Mouse (Mus musculus) thymus, postnatal 25 days (tissue): ENCODE data around the gene Wfdc13.
A peak's percentile ranks its signal among the peaks of the same experiment; 100 is the strongest.

ENCODE experiments used
- DNase-seq: peaks from one replicate; pipeline ENCODE4 v3.0.0; 2022

The Wfdc13 gene

DNA sequence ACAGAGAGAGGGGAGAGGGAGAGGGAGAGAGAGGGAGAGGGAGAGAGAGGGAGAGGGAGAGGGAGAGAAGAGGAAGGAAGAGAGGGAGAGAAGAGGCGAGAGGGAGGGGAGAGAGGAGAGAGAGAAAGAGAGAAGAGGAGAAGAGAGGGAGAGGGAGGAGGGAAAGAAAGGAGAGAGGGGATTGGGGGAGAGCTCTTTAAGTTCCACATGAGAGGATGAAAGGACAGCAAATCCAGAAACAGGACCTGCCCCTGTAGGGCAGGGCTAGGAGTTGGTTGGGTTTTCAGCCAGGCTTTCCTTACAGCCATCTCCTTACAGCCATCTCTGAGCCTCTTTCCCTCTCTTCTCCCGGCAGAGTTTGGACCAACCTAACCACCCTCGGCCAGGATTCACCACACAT is at the start of gene Wfdc13:
Gene Wfdc13 (plus strand): TSS at position 301 of the 400 bp plus-strand sequence.
- no peak for DNase-seq

GRCm38 (mm10) chr2:164635266-164635665 is 49.6 kb upstream of the Wfdc13 start:
- DNase-seq = peak; percentile 7

- DNase-seq = no peak
Measured at GRCm38 (mm10) chr2:164638696-164639095, 46.2 kb upstream of the Wfdc13 start, which contains the start of gene Wfdc16. Wfdc16 (minus strand) TSS chr2:164638796.

DNA sequence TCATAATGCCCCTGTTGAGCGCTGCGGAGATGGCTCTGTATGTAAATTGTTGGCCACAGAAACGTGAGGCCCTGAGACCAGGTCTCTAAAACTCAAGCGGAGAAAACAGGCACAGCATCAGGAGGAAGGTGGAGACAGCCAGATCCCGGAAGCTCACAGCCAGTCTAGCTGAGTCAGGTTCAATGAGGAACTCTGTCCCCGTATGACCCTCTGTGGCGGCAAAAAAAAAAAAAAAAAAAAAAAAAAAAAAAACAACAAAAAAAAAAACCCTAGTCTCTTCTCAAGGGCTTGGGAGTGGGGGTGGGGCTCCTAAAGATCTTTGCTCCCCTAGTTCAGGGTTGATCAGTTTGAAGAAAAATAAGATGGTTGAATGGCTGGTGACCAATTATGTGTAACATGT is 43.8 kb upstream of the Wfdc13 start:
- DNase-seq = no peak

GRCm38 (mm10) chr2:164641881-164642673 is 42.8 kb upstream of the Wfdc13 start:
- no peak for DNase-seq

DNA sequence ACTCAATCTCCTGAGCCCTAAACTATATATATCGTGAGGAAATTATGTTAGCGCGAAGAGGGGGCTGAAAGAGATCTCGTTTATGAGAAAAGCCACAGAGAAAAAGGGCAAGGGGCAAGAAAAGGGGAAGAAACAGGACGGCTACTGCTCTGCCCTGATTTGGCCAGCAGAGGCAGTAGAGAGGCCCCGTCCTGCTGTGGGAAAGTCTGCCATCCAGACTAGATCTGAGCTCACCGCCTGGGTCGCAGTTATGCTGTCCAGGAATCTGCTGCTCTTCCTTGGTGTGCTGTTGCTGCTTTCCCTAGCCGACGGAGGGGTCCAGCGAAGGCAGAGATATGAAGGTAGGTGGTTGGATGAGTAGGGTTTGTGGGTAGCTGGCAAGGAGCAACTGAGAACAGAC is 29.0 kb upstream of the Wfdc13 start, which contains the start of gene Wfdc10:
Gene Wfdc10 (plus strand): TSS at position 189 of the 400 bp plus-strand sequence.
- DNase-seq = peak; percentile 52

- DNase-seq = no peak
Measured at GRCm38 (mm10) chr2:164656483-164656882, 28.4 kb upstream of the Wfdc13 start, which contains the start of gene Wfdc9. Wfdc9 (minus strand) TSS chr2:164656583.

GRCm38 (mm10) chr2:164664851-164665250 is 20.1 kb upstream of the Wfdc13 start:
- no peak for DNase-seq

DNA sequence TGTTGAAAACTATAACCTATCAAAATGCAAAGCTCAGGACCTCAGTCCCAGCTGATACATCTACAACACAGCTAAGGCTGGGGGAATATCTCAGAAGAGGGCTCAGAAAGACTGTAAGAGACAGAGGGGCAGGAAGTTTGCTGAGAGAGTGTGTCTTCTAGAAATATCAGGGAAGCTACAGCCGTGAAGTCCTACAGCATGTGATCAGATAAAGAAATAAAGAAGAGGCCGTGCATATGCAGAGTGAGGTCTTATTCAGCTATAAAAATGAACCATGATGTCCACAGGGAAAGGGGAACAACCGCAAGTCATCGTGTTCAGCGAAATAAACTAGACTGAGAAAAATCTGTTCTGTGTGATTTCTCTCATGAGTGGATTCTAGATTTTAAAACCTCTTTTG is 14.6 kb upstream of the Wfdc13 start:
- DNase-seq = no peak

- DNase-seq = no peak
Measured at GRCm38 (mm10) chr2:164670938-164671337, 14.0 kb upstream of the Wfdc13 start.

- DNase-seq = no peak
Measured at GRCm38 (mm10) chr2:164673987-164674386, 10.9 kb upstream of the Wfdc13 start, which contains the start of gene Wfdc11. Wfdc11 (minus strand) TSS chr2:164674087.

DNA sequence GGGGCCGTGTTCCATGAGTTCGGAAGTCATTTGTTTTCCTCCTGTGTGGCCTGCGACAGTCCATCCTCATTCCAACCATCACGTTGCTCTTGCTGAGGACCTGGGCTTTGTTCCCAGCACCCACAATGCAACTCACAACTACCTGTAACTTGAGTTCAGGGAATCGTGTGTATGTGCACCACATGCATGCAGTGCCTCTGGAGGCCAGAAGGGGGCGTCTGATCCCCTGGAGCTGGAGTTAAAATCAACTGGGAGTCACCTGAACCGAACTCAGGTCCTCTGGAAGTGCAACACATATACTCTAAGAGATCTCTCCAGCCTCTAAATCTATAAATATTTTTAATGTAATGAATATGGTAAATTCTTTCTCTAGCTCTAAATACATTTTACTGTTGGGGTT is 8.8 kb upstream of the Wfdc13 start:
- no peak for DNase-seq

- DNase-seq = no peak
Measured at GRCm38 (mm10) chr2:164676916-164677685, 7.8 kb upstream of the Wfdc13 start.

DNA sequence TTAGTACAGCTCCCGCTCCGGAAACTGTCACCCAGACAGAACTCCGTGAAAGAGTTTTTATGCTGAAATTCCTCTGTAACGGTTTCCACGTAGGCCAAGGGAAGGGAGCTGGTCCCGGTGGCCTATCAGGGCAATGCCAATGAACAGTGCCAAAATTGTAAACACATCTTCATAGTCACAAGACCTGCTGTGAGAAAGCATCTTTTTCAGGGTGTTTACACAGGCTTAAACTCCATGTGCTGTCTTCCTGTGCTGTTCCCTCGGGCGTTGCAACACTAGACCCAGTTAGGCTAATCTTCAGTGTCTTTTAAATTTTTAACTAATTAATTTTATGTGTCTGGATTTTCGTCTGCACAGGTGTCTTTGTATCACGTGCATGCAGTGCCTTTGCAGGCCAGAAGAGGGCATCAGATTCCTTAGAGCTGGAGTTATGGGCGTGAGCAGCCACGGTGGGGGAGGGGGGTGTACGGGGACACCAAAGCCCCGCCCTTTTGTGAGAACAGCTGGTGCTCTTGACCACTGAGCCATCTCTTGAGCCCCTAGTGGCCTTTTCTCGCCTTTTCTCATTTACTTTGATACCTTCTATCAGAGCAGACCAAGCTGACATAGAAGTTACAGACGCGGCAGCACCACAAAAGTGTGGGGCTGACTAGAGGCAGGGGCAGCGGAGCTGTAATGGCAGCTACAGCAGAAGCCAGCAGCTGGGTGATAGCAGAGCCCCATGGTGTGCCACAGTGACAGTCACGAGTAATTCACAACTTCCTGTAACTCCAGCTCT is 5.9 kb upstream of the Wfdc13 start:
- peak; percentile 82 for DNase-seq

- peak; percentile 53 for DNase-seq
Measured at GRCm38 (mm10) chr2:164679906-164680305, 5.0 kb upstream of the Wfdc13 start.

DNA sequence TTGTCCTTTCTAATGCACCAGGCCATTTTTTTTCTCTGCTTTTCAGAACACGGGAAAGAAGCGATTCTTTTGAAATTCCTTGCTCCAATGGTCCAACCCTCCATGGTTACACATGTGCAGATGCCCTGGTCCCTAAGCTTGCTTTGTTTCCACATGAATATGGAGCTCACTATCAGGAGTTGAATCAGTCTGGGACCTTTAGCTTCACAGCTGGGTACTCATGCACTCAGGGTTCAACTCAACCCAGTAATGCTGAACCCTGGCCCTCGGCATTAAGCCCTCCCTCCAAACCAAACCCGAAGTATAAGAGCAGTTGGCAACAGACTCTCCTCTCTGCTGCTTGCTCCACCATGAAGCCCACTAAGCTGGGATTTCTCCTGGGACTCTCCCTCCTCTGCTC is 13.3 kb downstream of the Wfdc13 start, which contains the start of gene Spint4:
Gene Spint4 (plus strand): TSS at position 301 of the 400 bp plus-strand sequence.
- no peak for DNase-seq

DNA sequence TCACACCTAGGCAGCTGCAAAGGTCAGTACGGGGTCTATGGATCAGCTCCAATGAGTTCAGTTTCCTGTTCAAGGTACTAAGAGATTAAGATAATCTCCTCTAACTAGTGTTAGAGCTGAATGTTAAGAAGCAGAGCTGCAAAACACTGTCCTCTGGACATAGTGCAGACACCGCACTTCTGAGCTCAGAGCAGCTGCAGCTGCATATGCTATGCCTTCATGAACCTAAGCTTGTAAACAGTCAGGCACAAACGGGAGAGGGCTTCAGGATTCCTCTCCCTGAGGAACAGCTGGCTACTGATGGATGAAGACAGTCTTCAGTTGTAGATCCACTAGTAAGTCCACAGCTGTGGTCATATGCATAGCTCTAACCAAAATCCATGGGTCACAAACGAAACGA is 16.1 kb downstream of the Wfdc13 start:
- DNase-seq = no peak

GRCm38 (mm10) chr2:164701761-164702160 is 16.9 kb downstream of the Wfdc13 start:
- no peak for DNase-seq

DNA sequence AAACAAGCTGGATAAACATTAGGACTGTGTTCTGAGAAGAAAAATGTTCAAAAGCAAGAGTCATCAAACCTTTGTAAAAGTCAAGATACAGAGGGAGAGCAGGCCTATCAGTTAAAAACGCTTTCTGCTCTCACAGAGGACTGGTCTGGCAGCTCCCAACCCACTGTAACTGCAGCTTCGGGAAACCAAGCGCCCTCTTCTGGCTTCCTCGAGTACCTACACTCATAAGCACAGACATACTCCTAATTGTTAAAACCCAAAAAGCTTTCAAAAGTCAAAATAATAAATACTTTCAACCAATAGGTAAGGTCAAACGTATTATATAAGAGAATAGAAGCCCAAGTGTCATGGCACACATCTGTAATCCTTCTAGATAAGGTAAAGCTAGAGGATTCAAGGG is 19.3 kb downstream of the Wfdc13 start:
- no peak for DNase-seq

DNA sequence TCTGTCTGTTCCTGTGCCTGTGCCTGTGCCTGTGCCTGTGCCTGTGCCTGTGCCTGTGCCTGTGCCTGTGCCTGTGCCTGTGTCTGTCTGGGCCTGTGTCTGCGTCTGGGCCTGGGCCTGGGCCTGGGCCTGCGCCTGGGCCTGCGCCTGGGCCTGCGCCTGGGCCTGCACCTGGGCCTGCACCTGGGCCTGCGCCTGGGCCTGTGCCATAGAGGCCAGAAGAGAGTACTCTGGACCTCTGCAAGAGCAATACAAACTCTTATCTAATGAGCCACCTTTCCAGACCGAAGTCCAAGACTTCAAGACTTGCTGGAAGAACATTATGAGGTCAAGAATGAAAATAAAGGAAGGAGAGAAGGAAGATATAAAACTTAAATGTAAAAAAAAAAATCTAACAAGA is 20.4 kb downstream of the Wfdc13 start:
- no peak for DNase-seq

- DNase-seq = no peak
Measured at GRCm38 (mm10) chr2:164705991-164706390, 21.1 kb downstream of the Wfdc13 start.

DNA sequence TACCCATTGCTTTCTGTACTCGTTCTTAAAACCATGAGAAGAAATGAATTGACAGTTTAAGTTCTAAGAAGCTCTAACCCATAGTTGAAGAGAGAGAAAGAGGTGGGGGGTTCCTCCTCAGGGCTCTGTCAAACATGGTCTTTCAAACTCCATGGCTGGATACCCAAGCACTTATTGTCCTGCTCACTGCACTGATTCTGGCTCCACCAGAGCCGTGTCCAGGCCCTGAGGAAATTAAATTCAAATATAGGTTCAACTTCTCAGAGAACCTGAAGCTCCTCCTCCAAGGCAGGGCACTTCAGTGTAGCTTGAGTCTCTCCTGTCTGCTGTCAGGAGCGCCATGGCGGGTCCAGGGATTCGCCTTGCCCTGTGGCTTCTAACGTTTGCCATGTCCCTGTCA is 30.1 kb downstream of the Wfdc13 start, which contains the start of gene Spint5:
Gene Spint5 (plus strand): TSS at position 301 of the 400 bp plus-strand sequence.
- DNase-seq = no peak
